Mouse (Mus musculus) heart, postnatal 0 days (tissue): Measurements from ENCODE around the gene Camk1. TPM values are rescaled to one million over a fixed set of nuclear protein-coding genes. Genes with fewer than 3 reads are reported as not detected.

Source experiments
- ATAC-seq: fragments of 200-750 bp; cut with Nextera tagmentation; 2 replicates; pipeline ENCODE4 v1.8.0; 2017; ENCODE audit warnings: low read depth, moderate number of reproducible peaks, moderate library complexity; ENCODE audit not compliant: insufficient read depth
- DNase-seq: peaks from one replicate; pipeline ENCODE4 v3.0.0-alpha.2; 2016; ENCODE audit warnings: low spot score
- H3K27ac ChIP-seq: fragments of 300-500 bp; sonication (generic); 2 replicates; pipeline ENCODE4 v1.5.1; 2014; ENCODE audit warnings: low read depth, mild to moderate bottlenecking
- H3K27me3 ChIP-seq: fragments of 300-500 bp; sonication (generic); 2 replicates; pipeline ENCODE4 v1.6.1; 2014; ENCODE audit warnings: low read length, mixed read lengths; ENCODE audit not compliant: control insufficient read depth, insufficient read depth
- H3K36me3 ChIP-seq: fragments of 300-500 bp; sonication (generic); replicated peaks from 2 replicates; pipeline ENCODE4 v1.6.1; 2014; ENCODE audit warnings: low read length, mixed read lengths; ENCODE audit not compliant: control insufficient read depth, insufficient read depth
- H3K4me1 ChIP-seq: fragments of 300-500 bp; sonication (generic); 2 replicates; pipeline ENCODE4 v1.6.1; 2014; ENCODE audit warnings: antibody characterized with exemption; ENCODE audit not compliant: control insufficient read depth, insufficient read depth
- H3K4me2 ChIP-seq: fragments of 300-500 bp; sonication (generic); 2 replicates; pipeline ENCODE4 v1.6.1; 2014; ENCODE audit warnings: low read depth, mild to moderate bottlenecking, low read length, moderate library complexity
- H3K4me3 ChIP-seq: fragments of 300-500 bp; sonication (generic); 2 replicates; pipeline ENCODE4 v1.5.1; 2014; ENCODE audit warnings: low read depth, low read length
- H3K9ac ChIP-seq: fragments of 300-500 bp; sonication (generic); replicated peaks from 2 replicates; pipeline ENCODE4 v1.6.1; 2014; ENCODE audit warnings: low read depth, low read length, mixed read lengths
- H3K9me3 ChIP-seq: fragments of 300-500 bp; sonication (generic); replicated peaks from 2 replicates; pipeline ENCODE4 v1.6.1; 2016; ENCODE audit warnings: low read length; ENCODE audit not compliant: control insufficient read depth
- CTCF ChIP-seq: IDR thresholded peaks from 2 replicates; pipeline ENCODE4 v1.5.1; 2016; ENCODE audit warnings: antibody characterized with exemption, control low read depth, low read depth
- EP300 ChIP-seq: IDR thresholded peaks from 2 replicates; pipeline ENCODE4 v1.6.1; 2016; ENCODE audit warnings: antibody characterized with exemption, low read depth
- WGBS: fragments of 180-500 bp; shearing (Covaris S2); extraction: QIAGEN DNeasy Blood & Tissue Kit; methylation state at CpG from one replicate; pipeline ENCODE4 v1.1.7; 2014; 5-methylcytosine and 5-hydroxymethylcytosine counted together
- polyA plus RNA-seq: library from polyadenylated mRNA; unstranded; fragments of >200 nt; fragmentation: Nextera tagmentation; extraction: Ambion mirVana; gene quantifications from 2 replicates; pipeline ENCODE4 v1.2.1, GENCODE M21; 2015
- total RNA-seq: library from RNA; depleted of rRNA; stranded (reverse); fragments of >200 nt; gene quantifications from 2 replicates; pipeline ENCODE4 v1.2.3, GENCODE M21; 2014; ENCODE audit warnings: low replicate concordance

Camk1 gene
- total and polyA plus RNA-seq, 2 experiments from 2014 or later, result 94.5 to 105 TPM

DNA sequence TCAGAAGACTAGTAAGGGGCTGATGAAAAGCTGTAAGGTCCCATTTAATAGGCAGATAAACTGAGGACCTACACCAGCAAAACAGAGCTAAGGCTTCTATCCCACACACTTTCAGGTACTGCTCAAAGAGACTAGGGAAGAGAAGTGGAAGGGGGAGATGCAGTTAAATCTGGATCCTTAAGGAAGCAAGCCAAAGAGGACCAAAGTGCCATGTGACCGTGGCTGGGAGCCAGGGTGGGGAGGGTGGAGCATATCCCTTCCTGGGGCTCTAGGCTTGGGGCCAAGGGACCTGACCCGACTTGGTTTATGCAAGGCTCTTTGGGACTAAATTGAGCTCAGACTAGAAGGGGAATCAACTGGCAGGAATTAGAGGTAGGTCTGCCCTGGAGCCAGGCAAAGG is 537 bp upstream of the Camk1 start:
- TF ChIP-seq CTCF (no peak), EP300 (peak; percentile 42; the same call in 1 of the 2 replicates)
- H3K4me2 ChIP-seq, result peak overlapping the region; percentile 96
- peak; percentile 72 for ATAC-seq
- peak overlapping the region; percentile 86 for H3K9ac ChIP-seq
- DNase-seq, result peak; percentile 58
- peaks cover 32% of the 10 kb centered on the region for H3K4me1 ChIP-seq
- 10% methylated on average over 2 of the region's 2 CpGs for WGBS
- peak overlapping the region; percentile 91 for H3K4me3 ChIP-seq
- peaks cover 19% of the 10 kb centered on the region for H3K36me3 ChIP-seq
- H3K27ac ChIP-seq, result peak overlapping the region; percentile 80
- H3K9me3 ChIP-seq, result no peaks in the 10 kb centered on the region
- no peaks in the 10 kb centered on the region for H3K27me3 ChIP-seq

GRCm38 (mm10) chr6:113342297-113342696 is 1.5 kb downstream of the Camk1 start:
- no peak for TF ChIP-seq CTCF
- TF ChIP-seq EP300, result no peak
- Histone ChIP-seq H3K9ac (no peak overlapping the region), H3K9me3 (no peaks in the 10 kb centered on the region), H3K4me3 (peak overlapping the region; percentile 91; the same call in 1 of the 2 replicates), H3K4me1 (peaks cover 37% of the 10 kb centered on the region), H3K27ac (no peak overlapping the region; the same call in 1 of the 2 replicates), H3K4me2 (peak overlapping the region; percentile 96), H3K27me3 (no peaks in the 10 kb centered on the region), H3K36me3 (peaks cover 39% of the 10 kb centered on the region)
- DNase-seq (no peak), ATAC-seq (no peak)
- whole genome bisulfite sequencing, result 18% methylated on average over 5 of the region's 7 CpGs

- no peak for TF ChIP-seq EP300
- TF ChIP-seq CTCF, result no peak
- H3K27me3 ChIP-seq, result no peaks in the 10 kb centered on the region
- ATAC-seq (no peak), DNase-seq (no peak)
- no peak overlapping the region for H3K4me3 ChIP-seq
- 71% methylated on average over 6 of the region's 6 CpGs for WGBS
- H3K9me3 ChIP-seq, result no peaks in the 10 kb centered on the region
- no peak overlapping the region; the same call in 1 of the 2 replicates for H3K27ac ChIP-seq
- H3K4me1 ChIP-seq, result peaks cover 42% of the 10 kb centered on the region
- no peak overlapping the region; the same call in 1 of the 2 replicates for H3K9ac ChIP-seq
- peaks cover 40% of the 10 kb centered on the region for H3K36me3 ChIP-seq
- peak overlapping the region; percentile 96; the same call in 1 of the 2 replicates for H3K4me2 ChIP-seq
These were observed 2.2 kb downstream of the Camk1 start for GRCm38 (mm10) chr6:113341574-113341973.

DNA sequence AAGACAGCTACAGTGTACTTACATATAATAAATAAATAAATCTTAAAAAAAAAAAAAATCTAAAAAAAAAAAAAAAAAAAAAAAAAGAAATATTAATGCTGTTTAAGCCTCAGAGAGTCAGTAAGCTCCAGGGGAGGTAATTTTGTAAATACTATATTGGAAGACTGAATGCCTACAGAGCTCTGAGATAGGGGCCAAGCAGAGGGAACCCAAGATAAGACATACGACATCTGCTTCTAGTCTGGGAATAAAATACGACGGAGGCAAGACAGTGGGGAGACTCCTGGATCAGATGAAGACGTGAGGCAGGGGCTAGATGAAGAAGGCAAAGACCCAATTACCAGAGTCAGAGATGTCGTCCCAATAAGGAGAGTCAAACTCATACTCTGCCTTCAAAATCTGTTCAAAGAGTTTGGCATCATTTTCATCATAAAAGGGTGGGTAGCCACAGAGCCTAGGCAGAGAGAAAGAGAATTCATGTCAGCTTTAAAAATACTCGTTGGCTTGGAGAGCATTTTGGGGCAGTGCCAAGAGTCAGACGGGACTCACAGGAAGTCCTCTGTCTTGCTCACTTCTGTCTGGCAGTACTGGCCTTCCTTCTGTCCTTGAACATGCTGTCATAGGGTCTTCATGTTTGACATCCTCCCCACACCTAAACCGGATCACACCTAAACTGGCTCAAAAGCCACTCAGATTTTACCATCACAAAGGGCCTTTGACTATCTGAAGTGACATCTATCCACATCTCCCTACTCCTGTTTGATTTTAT is 6.7 kb downstream of the Camk1 start:
- no peak for ATAC-seq
- Histone ChIP-seq H3K9ac (no peak overlapping the region), H3K4me3 (no peak overlapping the region), H3K9me3 (no peaks in the 10 kb centered on the region), H3K27ac (peak overlapping the region; percentile 16; the same call in 1 of the 2 replicates), H3K4me1 (peaks cover 26% of the 10 kb centered on the region), H3K4me2 (no peak overlapping the region), H3K36me3 (peaks cover 64% of the 10 kb centered on the region), H3K27me3 (no peaks in the 10 kb centered on the region)
- peak; percentile 63 for DNase-seq
- 34% methylated on average over 8 of the region's 8 CpGs for WGBS
- TF ChIP-seq CTCF, result no peak
- no peak for TF ChIP-seq EP300

DNA sequence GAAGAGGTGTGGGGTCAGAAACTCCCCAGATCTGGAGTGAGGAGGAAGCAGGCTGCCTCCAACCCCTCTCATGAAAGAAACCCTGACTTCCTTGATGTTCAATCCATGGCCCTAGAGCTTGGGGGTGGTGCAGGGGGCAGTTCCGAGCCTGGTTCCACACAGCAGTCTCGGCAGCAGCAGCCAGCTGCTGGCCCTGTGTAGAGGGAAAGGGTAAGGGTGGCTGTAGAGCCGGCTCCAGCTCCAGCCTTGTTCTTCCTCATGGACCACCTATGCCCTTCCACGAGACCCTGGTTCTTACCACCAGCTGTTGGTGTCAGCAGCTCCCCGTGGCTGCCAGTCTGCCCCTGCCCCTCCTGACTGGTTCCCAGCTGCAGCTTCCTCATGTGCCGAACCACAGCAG is 9.6 kb downstream of the Camk1 start:
- Histone ChIP-seq H3K9me3 (no peaks in the 10 kb centered on the region), H3K36me3 (peaks cover 53% of the 10 kb centered on the region), H3K4me2 (no peak overlapping the region), H3K4me1 (peaks cover 16% of the 10 kb centered on the region; the same call in 1 of the 2 replicates), H3K9ac (no peak overlapping the region), H3K27ac (no peak overlapping the region), H3K4me3 (no peak overlapping the region), H3K27me3 (no peaks in the 10 kb centered on the region)
- DNase-seq (no peak), ATAC-seq (no peak)
- WGBS, result 81% methylated on average over 6 of the region's 6 CpGs
- TF ChIP-seq CTCF (no peak), EP300 (no peak)
